Mouse (Mus musculus) liver, embryonic 14.5 days (tissue): ENCODE measurements at regions not wholly inside any gene's neighbourhood (a gene's known extent, or its start where the extent isn't known, plus 50 kb on each side); places are given as distances from the start of the nearest gene placed in this dataset.

Source experiments
- ATAC-seq: fragments of 200-750 bp; cut with Nextera tagmentation; 2 replicates; pipeline ENCODE4 v1.8.0; 2017; ENCODE audit warnings: moderate number of reproducible peaks, mild to moderate bottlenecking, moderate library complexity; ENCODE audit not compliant: insufficient read depth
- DNase-seq, 3 experiments: peaks; one replicate each; pipeline ENCODE4 v3.0.0-alpha.2; 2012 to 2013; ENCODE audit warnings: low read depth in 3 of 3, low spot score in 3 of 3
- H3K27ac ChIP-seq: fragments of 300-500 bp; sonication (generic); 2 replicates; pipeline ENCODE4 v1.5.1; 2014; ENCODE audit warnings: moderate library complexity, mild to moderate bottlenecking, control low read depth, inconsistent platforms
- H3K27me3 ChIP-seq: fragments of 300-500 bp; sonication (generic); 2 replicates; pipeline ENCODE4 v1.6.1; 2014; ENCODE audit warnings: mild to moderate bottlenecking, low read length, moderate library complexity; ENCODE audit not compliant: control insufficient read depth, insufficient read depth
- H3K36me3 ChIP-seq: fragments of 300-500 bp; sonication (generic); replicated peaks from 2 replicates; pipeline ENCODE4 v1.6.1; 2014; ENCODE audit warnings: low read depth; ENCODE audit not compliant: control insufficient read depth, insufficient read depth
- H3K4me1 ChIP-seq, 2 experiments: fragments of 200-500 bp in 1 of 2; fragments of 300-500 bp in 1 of 2; sonication (generic) in 1 of 2; replicated peaks; 2 replicates each; pipeline ENCODE4 v1.6.1; 2012 to 2014; ENCODE audit warnings: antibody characterized with exemption in 1 of 2, inconsistent platforms in 1 of 2, low read length in 1 of 2; ENCODE audit not compliant: control insufficient read depth in 2 of 2, insufficient read depth in 2 of 2
- H3K4me2 ChIP-seq: fragments of 300-500 bp; sonication (generic); 2 replicates; pipeline ENCODE4 v1.6.1; 2014; ENCODE audit warnings: low read depth, mild to moderate bottlenecking, control low read depth, moderate library complexity
- H3K4me3 ChIP-seq, 2 experiments: fragments of 200-500 bp in 1 of 2; fragments of 300-500 bp in 1 of 2; sonication (generic) in 1 of 2; 2 replicates each; pipeline ENCODE4 v1.5.1; 2012 to 2014; ENCODE audit warnings: low read depth in 2 of 2, low read length in 2 of 2, mild to moderate bottlenecking in 2 of 2, control low read depth in 1 of 2, inconsistent platforms in 1 of 2, moderate library complexity in 1 of 2; ENCODE audit not compliant: insufficient read depth in 1 of 2
- H3K9ac ChIP-seq: fragments of 300-500 bp; sonication (generic); replicated peaks from 2 replicates; pipeline ENCODE4 v1.6.1; 2014; ENCODE audit warnings: mild to moderate bottlenecking, control low read depth, moderate library complexity
- H3K9me3 ChIP-seq: fragments of 300-500 bp; sonication (generic); 2 replicates; pipeline ENCODE4 v1.6.1; 2016; ENCODE audit warnings: low read length, mixed read lengths; ENCODE audit not compliant: control insufficient read depth
- CTCF ChIP-seq: IDR thresholded peaks from 2 replicates; pipeline ENCODE4 v1.5.1; 2016; ENCODE audit warnings: antibody characterized with exemption, low read depth, control low read depth
- EP300 ChIP-seq: IDR thresholded peaks from 2 replicates; pipeline ENCODE4 v1.6.1; 2016; ENCODE audit warnings: antibody characterized with exemption, low read depth
- WGBS: fragments of 180-500 bp; shearing (Covaris S2); extraction: QIAGEN DNeasy Blood & Tissue Kit; methylation state at CpG from one replicate; pipeline ENCODE4 v1.1.7; 2014; ENCODE audit not compliant: insufficient replicate concordance; 5-methylcytosine and 5-hydroxymethylcytosine counted together

- Histone ChIP-seq H3K4me2 (no peak overlapping the region), H3K27ac (no peak overlapping the region), H3K9me3 (no peaks in the 10 kb centered on the region), H3K27me3 (no peaks in the 10 kb centered on the region), H3K4me3 (no peak overlapping the region), H3K9ac (no peak overlapping the region), H3K4me1 (no peaks in the 10 kb centered on the region), H3K36me3 (no peaks in the 10 kb centered on the region)
- no peak for ATAC-seq
- no peak for TF ChIP-seq EP300
- no peak for TF ChIP-seq CTCF
- no peak for DNase-seq
- 65% methylated on average over 5 of the region's 5 CpGs for WGBS
These were observed 186.8 kb upstream of the Sp4 start for GRCm38 (mm10) chr12:118488038-118488437.

- H3K4me1 ChIP-seq = no peaks in the 10 kb centered on the region
- no peak overlapping the region for H3K9ac ChIP-seq
- WGBS = 62% methylated on average over 6 of the region's 6 CpGs
- TF ChIP-seq CTCF (no peak), EP300 (no peak)
- no peak overlapping the region for H3K4me3 ChIP-seq
- no peak for ATAC-seq
- no peaks in the 10 kb centered on the region for H3K9me3 ChIP-seq
- no peaks in the 10 kb centered on the region for H3K27me3 ChIP-seq
- DNase-seq = no peak
- no peaks in the 10 kb centered on the region for H3K36me3 ChIP-seq
- H3K4me2 ChIP-seq = no peak overlapping the region
- no peak overlapping the region for H3K27ac ChIP-seq
These were observed 185.2 kb upstream of the Sp4 start for GRCm38 (mm10) chr12:118486434-118486833.

GRCm38 (mm10) chr12:118481347-118481746, 180.1 kb upstream of the Sp4 start:
- DNase-seq (no peak), ATAC-seq (no peak)
- Histone ChIP-seq H3K36me3 (no peaks in the 10 kb centered on the region), H3K27ac (no peak overlapping the region), H3K4me3 (no peak overlapping the region), H3K4me2 (no peak overlapping the region), H3K9ac (no peak overlapping the region), H3K4me1 (no peaks in the 10 kb centered on the region), H3K9me3 (no peaks in the 10 kb centered on the region), H3K27me3 (no peaks in the 10 kb centered on the region)
- TF ChIP-seq EP300 = no peak
- no peak for TF ChIP-seq CTCF
- 64% methylated on average over 2 of the region's 2 CpGs for WGBS

- Histone ChIP-seq H3K4me2 (no peak overlapping the region), H3K9ac (no peak overlapping the region), H3K4me3 (no peak overlapping the region), H3K4me1 (no peaks in the 10 kb centered on the region), H3K9me3 (no peaks in the 10 kb centered on the region), H3K36me3 (no peaks in the 10 kb centered on the region), H3K27ac (no peak overlapping the region), H3K27me3 (no peaks in the 10 kb centered on the region)
- DNase-seq = no peak
- TF ChIP-seq CTCF (no peak), EP300 (no peak)
- ATAC-seq = no peak
- WGBS = 47% methylated on average over 3 of the region's 3 CpGs
These were observed 173.5 kb upstream of the Sp4 start for GRCm38 (mm10) chr12:118474732-118475131.

GRCm38 (mm10) chr12:118466837-118467236, 165.6 kb upstream of the Sp4 start:
- Histone ChIP-seq H3K9ac (no peak overlapping the region), H3K4me2 (no peak overlapping the region), H3K27ac (no peak overlapping the region), H3K4me3 (no peak overlapping the region), H3K9me3 (no peaks in the 10 kb centered on the region), H3K27me3 (no peaks in the 10 kb centered on the region), H3K4me1 (no peaks in the 10 kb centered on the region), H3K36me3 (no peaks in the 10 kb centered on the region)
- DNase-seq = no peak
- TF ChIP-seq EP300 (no peak), CTCF (0 out of 2 replicates have a peak, but pooled peaks have one; percentile 4)
- 38% methylated on average over 3 of the region's 3 CpGs for WGBS
- ATAC-seq = no peak
